Mouse (Mus musculus) kidney, postnatal 25 days (tissue): Measurements from ENCODE around the gene Hemk1.
A peak's percentile ranks its signal among the peaks of the same experiment; 100 is the strongest.

Experiments used
- DNase-seq, 2 experiments: peaks; one replicate each; pipeline ENCODE4 v3.0.0; 2021; ENCODE audit warnings: mixed read lengths in 2 of 2

Gene Hemk1

DNA sequence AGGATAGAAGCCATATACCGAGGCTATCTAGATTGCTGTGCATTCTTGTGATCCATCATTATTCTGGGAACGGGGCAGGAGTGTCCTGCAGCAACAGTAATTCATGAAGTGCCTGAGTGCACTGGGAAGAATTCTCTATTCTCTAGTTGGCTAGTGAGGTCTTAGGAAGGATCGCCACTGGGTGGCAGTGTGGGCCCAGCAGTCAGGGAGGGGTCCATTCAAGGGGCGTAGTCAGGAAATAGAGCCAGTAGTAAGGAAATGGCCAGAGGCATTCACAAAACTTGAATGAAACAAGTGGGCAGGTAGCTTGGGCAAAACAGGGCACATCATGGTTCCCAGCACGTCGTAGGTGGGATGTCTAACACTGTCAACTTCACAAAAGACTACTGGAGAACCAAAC, 43.9 kb downstream of the Hemk1 start:
- peak; percentile 87 to 92 for DNase-seq

- DNase-seq: peak; percentile 84 to 89
Measured at GRCm38 (mm10) chr9:107290897-107291296, 47.3 kb downstream of the Hemk1 start.

DNA sequence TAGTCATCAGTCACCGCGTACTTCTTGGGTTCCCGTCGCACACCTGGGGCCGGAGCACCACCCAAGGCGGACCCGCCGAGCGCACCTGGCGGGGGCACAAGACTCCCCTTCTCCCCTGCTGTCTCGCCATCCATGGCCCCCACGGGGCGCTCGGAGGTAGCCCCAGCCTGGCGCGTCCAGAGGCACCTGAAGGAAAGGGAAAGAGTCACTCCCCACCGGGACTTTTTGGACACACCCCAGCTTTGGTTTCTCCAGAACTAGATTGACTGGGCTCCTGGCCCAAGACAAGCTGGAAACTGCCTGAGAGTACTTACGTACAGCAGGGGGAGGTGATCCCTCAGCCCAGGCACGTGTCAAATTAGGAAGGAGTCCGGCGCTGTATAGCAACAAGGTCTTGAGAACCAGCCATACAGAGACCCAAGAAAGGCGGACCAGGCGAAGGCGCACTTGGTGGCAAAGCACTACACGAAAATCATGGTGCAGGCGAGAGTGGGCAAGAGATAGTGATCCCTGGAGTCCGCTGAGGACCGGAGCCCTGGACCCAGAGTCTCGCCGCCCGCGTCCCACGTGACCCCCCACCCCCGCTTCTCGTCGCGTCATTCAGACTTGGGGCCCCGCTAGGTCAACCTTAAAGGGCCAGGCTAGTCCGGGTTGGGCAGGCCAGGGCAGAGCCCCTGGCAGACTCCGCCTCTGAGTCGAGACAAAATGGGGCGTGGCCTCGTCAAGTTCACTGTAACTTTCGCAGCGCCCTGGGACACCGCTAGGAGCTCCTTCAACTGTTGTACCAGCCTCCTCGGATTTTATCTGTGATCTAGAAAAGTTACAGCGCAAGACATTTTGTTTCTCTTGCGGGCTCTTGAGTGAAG, 48.7 kb downstream of the Hemk1 start, which contains the start of gene Mapkapk3:
Gene Mapkapk3, minus strand, starts transcription at position 667 of the 866 bp plus-strand sequence.
- peak; percentile 93 to 97 for DNase-seq

GRCm38 (mm10) chr9:107288711-107289110, 49.4 kb downstream of the Hemk1 start:
- DNase-seq: peak; percentile 53 to 68

- peak in 1 of 2 experiments; percentile 51 for DNase-seq
Measured at GRCm38 (mm10) chr9:107288105-107288650, 50.0 kb downstream of the Hemk1 start.

GRCm38 (mm10) chr9:107287294-107287693, 50.9 kb downstream of the Hemk1 start:
- DNase-seq: no peak

GRCm38 (mm10) chr9:107285009-107285408, 53.1 kb downstream of the Hemk1 start:
- DNase-seq: peak; percentile 68 to 84

DNA sequence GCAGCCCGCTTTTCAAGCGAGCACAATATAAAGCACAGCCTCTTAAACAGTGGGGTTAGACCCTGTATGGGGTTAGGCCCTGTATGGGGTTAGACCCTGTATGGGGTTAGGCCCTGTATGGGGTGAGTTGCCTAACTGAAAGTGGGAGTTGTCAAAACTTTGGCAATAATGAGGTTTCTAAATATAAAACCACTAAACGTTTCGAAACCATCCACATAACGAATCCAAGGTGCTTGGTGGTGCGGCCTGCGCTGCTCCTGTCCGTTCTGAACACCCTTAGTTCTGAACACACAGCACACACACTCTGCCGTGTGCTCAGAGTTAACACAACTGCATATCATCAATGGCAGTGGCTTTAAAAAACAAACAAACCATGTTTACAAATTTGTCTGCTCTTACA, 55.2 kb downstream of the Hemk1 start:
- DNase-seq: no peak

GRCm38 (mm10) chr9:107281241-107281987, 56.7 kb downstream of the Hemk1 start:
- no peak for DNase-seq

DNA sequence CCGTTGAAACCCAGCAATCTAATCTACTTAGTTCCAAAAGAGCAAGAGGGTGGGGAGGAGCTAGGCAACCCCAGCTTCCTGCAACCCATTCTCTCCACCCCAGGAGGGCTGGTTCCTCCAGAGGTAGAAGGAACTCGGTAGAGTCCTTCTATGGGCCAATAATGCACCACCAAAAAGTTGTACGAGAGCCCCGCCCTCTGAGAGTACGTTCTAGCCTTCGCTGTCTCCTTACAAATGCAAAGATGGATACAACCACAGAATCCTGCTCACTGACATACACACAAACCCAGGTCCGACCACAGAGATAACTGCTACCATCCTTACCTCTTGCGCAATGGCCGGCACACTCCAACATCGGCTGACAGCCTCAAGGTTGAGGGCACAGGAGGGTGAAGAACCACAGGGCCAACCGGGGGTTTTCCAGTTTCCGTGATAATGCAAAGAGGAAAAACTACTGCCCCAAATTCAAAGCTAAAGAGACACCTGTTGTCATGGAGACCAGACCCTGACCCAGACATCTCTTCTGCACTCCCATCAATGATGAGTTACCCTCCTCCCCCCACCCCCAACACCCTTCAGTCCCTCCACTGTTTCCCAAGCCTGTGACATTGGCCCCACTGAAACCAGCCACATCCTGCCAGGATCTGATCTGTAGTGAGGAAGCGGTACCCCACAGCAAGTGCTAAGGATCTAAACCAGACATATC, 57.7 kb downstream of the Hemk1 start:
- no peak for DNase-seq

- peak; percentile 47 to 87 for DNase-seq
Measured at GRCm38 (mm10) chr9:107279378-107280321, 58.5 kb downstream of the Hemk1 start.

GRCm38 (mm10) chr9:107278527-107279377, 59.4 kb downstream of the Hemk1 start:
- DNase-seq: peak in 1 of 2 experiments; percentile 63

DNA sequence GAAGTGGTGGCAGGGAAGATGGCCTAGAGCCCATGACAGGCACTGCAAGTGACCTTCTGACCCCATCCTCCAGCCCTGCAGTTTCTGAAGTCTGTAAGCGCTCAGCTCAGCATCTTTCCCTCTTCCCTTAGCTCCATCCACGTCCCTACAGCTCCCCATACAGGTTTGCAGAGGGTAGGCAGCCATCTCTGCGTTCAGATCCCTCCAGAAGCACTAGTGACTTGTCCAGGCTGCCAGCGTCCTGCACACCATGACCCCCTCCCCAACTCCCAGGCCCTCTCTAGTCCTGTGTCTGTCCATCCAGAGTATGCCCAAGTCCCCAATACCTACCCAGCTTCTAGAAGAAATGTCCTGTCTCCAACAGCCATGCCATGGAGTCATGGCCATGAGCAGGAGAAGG, 60.0 kb downstream of the Hemk1 start:
- DNase-seq: no peak

DNA sequence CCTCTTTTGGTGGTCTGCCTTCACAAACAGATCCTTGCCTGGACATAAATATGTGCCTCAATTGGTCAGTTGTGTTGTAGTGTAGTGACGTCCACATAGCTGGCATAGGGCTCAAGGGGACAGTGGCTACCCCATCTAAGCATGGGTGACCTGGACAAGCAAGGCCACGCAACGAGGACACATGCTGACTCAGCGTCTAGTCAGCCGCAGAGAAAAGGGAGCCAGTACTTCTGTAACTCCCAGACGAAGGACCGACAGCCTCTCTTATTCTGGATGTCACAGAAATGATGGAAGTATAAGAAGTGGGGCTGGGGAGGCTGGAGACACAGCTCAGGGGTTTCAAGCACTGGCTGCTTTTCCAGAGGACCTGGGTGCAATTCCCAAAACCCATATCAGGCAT, 60.5 kb downstream of the Hemk1 start:
- DNase-seq: no peak
